Mouse (Mus musculus): ENCODE data around the gene Rnf115. TPM values are rescaled to one million over a fixed set of nuclear protein-coding genes. Genes with fewer than 3 reads are reported as not detected.
"Not testable (repeated sequence)": the region's sequence is repeated elsewhere in the genome, so short reads cannot be mapped to it uniquely, and the experiment has no call there.

Gene Rnf115
- polyA plus RNA-seq, 1 experiment from 2014 or later: 37.9 TPM

DNA sequence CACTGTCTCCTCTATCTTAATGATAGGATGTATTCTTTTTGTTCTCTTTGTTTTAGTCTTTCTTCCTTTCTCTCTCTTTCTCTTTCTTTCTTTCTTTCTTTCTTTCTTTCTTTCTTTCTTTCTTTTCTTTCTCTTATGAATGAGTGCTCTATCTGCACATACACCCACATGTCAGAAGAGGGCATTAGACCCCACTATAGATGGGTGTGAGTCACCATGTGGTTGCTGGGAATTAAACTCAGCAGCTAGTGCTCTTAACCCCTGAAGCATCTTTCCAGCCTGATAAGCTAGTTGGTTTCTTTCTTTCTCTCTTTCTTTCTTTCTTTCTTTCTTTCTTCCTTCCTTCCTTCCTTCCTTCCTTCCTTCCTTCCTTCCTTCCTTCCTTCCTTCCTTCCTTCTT is 12.8 kb downstream of the Rnf115 start:
- not testable (repeated sequence) for H3K27me3 ChIP-seq; ATAC-seq (ENCODE audit: insufficient number of reproducible peaks, low FRiP score, low TSS enrichment, low read depth); H3K4me2 ChIP-seq; H3K9ac ChIP-seq; H3K36me3 ChIP-seq; H3K4me3 ChIP-seq; H3K9me3 ChIP-seq; H3K27ac ChIP-seq; H3K4me1 ChIP-seq

DNA sequence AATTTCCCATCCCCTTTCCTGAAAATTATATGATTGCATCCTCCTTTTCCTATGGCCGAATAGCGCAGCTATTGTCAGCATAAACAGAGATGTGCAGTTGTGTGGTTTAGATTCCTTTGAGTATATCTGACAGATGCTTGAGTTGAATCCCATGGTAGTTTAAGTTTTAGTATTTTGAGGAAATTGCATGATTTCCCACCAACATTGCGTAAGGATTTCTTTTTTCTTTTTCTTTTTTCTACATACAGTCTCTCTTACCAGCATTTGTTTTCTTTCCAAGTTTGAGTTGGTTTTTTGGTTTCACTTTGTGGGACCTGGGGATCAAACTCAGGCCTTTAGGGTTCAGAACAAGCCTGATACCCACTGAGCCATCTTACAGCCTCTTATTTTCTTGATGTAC is 16.9 kb downstream of the Rnf115 start:
- no peak for ATAC-seq (ENCODE audit: insufficient number of reproducible peaks, low FRiP score, low TSS enrichment, low read depth)
- no peak overlapping the region for H3K9ac ChIP-seq
- WGBS: 94% methylated on average over 3 of the region's 3 CpGs

DNA sequence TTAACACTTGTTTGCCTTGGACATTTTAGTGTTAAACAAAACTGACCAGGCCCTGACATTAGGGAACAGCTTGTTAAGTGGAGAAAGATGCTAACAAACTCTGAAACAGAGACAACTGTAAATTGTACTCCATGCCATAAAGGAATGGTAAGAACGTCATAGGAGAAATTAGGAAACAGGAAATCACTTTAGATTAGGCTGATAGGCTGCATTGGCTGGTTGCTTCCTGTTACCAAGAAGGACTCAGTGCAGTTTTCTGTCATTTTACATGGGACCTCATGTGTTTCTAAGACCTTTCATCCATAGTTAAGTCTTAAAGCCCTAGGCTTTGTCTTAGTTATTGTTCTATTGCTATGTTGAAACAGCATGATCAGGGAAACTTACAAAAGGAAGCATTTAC is 19.4 kb downstream of the Rnf115 start:
- no peaks in the 10 kb centered on the region for H3K9me3 ChIP-seq
- H3K4me2 ChIP-seq: no peak overlapping the region
- no peaks in the 10 kb centered on the region for H3K36me3 ChIP-seq
- no peak for ATAC-seq (ENCODE audit: insufficient number of reproducible peaks, low FRiP score, low TSS enrichment, low read depth)
- 51% methylated on average over 1 of the region's 1 CpGs for WGBS
- H3K27ac ChIP-seq: no peak overlapping the region
- H3K4me1 ChIP-seq: no peaks in the 10 kb centered on the region
- H3K27me3 ChIP-seq: no peaks in the 10 kb centered on the region
- H3K4me3 ChIP-seq: no peak overlapping the region
- H3K9ac ChIP-seq: no peak overlapping the region

More for the DNA sequence above, 16.9 kb downstream of the Rnf115 start:
- Histone ChIP-seq H3K4me2 (no peak overlapping the region), H3K27me3 (no peaks in the 10 kb centered on the region), H3K4me1 (no peaks in the 10 kb centered on the region), H3K9me3 (no peaks in the 10 kb centered on the region), H3K36me3 (no peaks in the 10 kb centered on the region), H3K27ac (no peak overlapping the region), H3K4me3 (no peak overlapping the region)

DNA sequence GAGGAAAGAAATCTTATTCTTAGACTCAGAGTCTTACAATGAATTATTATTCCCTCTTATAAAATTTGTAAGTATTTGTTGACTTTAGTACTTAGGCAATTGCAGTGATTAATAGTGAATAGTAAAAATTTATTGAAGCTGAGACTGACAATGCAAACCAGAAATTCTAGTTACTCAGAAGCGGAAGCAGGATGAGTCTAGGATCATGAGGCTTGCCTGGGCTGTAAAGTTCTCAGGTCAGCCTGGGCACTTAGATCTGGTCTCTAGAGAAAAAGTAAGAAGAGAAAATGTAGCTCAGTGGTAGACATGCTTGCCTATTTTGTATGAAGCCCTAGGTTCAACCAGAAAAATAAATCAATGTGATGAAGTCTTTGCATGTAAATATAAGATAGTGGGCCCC is 28.5 kb downstream of the Rnf115 start:
- no peaks in the 10 kb centered on the region for H3K27me3 ChIP-seq
- H3K4me2 ChIP-seq: no peak overlapping the region
- H3K9ac ChIP-seq: no peak overlapping the region
- ATAC-seq (ENCODE audit: insufficient number of reproducible peaks, low FRiP score, low TSS enrichment, low read depth): no peak
- WGBS: 80% methylated on average over 1 of the region's 1 CpGs
- peaks cover 8% of the 10 kb centered on the region; the same call in 1 of the 2 replicates for H3K36me3 ChIP-seq
- H3K9me3 ChIP-seq: no peaks in the 10 kb centered on the region
- no peak overlapping the region for H3K4me3 ChIP-seq
- no peak overlapping the region for H3K27ac ChIP-seq
- H3K4me1 ChIP-seq: no peaks in the 10 kb centered on the region

DNA sequence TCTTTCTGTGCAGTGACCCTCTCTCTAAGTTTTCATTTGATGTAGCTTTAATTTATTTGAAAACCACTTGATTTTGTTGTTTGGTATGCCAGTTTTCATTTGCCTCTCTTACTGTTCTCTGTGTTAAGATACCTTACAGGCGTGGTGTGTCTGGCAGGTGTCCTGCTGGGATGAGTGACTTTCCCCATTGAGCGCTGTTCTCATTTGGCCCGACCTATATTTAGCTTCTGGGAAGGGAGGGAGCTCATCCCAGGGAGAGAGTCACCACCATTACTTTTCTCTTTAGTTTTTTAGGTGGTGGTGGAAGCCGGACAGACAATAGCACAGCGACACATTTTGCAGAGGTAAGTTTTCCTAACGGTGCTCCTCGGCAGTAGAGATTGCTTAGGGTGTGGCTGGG is 30.2 kb downstream of the Rnf115 start:
- Histone ChIP-seq H3K27me3 (no peaks in the 10 kb centered on the region), H3K9ac (no peak overlapping the region), H3K4me3 (no peak overlapping the region), H3K4me1 (no peaks in the 10 kb centered on the region), H3K36me3 (peaks cover 8% of the 10 kb centered on the region; the same call in 1 of the 2 replicates), H3K4me2 (no peak overlapping the region), H3K27ac (no peak overlapping the region), H3K9me3 (no peaks in the 10 kb centered on the region)
- 75% methylated on average over 7 of the region's 7 CpGs for WGBS
- no peak for ATAC-seq (ENCODE audit: insufficient number of reproducible peaks, low FRiP score, low TSS enrichment, low read depth)

DNA sequence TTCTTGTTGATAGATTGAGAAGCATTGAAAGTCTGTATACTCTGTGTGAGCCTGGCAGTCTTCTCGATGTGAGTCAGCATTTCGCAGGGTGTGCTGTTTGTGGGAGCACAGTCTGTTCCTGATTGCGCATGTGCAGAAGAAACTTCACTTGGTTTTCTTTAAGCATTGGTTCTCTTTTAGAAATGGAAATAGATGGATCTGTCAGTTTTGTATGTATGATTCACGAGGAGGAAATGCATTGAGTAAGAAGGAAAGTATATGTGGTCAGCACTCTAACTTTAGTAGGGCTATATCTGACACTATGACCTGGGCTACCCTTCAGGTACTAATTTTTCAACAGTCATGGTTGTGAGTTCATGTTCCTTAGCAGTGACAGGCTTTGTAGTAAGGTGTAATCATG is 32.2 kb downstream of the Rnf115 start:
- no peak overlapping the region for H3K27ac ChIP-seq
- no peak overlapping the region for H3K4me2 ChIP-seq

DNA sequence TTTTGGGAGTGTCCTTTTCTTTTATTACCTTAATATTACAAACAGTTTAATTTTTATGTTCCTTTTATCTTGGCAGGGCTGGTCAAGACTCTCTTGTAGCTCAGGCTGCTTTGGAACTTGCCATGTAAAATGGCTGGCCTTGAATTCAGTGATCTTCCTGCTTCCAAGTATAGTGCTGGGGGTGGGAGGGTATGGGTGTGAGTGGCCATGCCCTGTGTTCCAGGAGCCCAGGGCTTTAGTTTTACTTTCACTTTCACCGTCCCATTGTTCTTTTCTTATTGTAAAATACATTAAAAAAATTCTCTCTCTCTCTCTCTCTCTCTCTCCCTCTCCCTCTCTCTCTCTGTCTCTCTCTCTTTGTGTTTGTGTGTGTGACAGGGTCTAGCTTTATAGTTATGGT is 37.1 kb downstream of the Rnf115 start:
- Histone ChIP-seq H3K9me3 (no peaks in the 10 kb centered on the region), H3K36me3 (0 out of 2 replicates have a peak, but pooled peaks cover 4% of the 10 kb centered on the region), H3K27me3 (no peaks in the 10 kb centered on the region), H3K9ac (no peak overlapping the region), H3K4me2 (no peak overlapping the region), H3K27ac (no peak overlapping the region), H3K4me1 (no peaks in the 10 kb centered on the region), H3K4me3 (no peak overlapping the region)
- no peak for ATAC-seq (ENCODE audit: insufficient number of reproducible peaks, low FRiP score, low TSS enrichment, low read depth)
- 91% methylated on average over 1 of the region's 1 CpGs for WGBS

More for the DNA sequence above, 32.2 kb downstream of the Rnf115 start:
- Histone ChIP-seq H3K9ac (no peak overlapping the region), H3K4me3 (no peak overlapping the region), H3K36me3 (peaks cover 8% of the 10 kb centered on the region; the same call in 1 of the 2 replicates), H3K4me1 (no peaks in the 10 kb centered on the region), H3K27me3 (no peaks in the 10 kb centered on the region), H3K9me3 (no peaks in the 10 kb centered on the region)
- ATAC-seq (ENCODE audit: insufficient number of reproducible peaks, low FRiP score, low TSS enrichment, low read depth): no peak
- 91% methylated on average over 4 of the region's 4 CpGs for WGBS

DNA sequence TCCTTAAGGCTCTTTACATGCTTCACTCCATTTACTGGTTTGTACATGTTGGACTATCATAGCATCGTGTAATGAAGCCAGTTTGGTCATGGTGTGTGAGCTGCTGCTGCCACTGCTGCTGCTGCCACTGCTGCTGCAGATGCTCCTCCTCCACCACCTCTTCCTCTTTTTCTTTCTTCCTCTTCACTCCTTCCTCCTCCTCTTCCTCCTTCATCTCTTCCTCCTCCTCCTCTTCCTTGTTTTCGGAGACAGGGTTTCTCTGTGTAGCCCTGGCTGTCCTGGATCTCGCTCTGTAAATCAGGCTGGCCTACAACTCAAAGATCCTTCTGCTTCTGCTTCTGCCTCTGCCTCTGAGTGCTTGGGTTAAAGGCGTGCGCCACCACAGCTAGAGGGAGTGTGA is 42.5 kb downstream of the Rnf115 start:
- Histone ChIP-seq H3K4me1 (no peaks in the 10 kb centered on the region), H3K4me3 (no peak overlapping the region), H3K9me3 (no peaks in the 10 kb centered on the region), H3K36me3 (0 out of 2 replicates have a peak, but pooled peaks cover 4% of the 10 kb centered on the region), H3K4me2 (no peak overlapping the region), H3K9ac (no peak overlapping the region), H3K27me3 (no peaks in the 10 kb centered on the region), H3K27ac (no peak overlapping the region)
- WGBS: 87% methylated on average over 5 of the region's 5 CpGs
- no peak for ATAC-seq (ENCODE audit: insufficient number of reproducible peaks, low FRiP score, low TSS enrichment, low read depth)

DNA sequence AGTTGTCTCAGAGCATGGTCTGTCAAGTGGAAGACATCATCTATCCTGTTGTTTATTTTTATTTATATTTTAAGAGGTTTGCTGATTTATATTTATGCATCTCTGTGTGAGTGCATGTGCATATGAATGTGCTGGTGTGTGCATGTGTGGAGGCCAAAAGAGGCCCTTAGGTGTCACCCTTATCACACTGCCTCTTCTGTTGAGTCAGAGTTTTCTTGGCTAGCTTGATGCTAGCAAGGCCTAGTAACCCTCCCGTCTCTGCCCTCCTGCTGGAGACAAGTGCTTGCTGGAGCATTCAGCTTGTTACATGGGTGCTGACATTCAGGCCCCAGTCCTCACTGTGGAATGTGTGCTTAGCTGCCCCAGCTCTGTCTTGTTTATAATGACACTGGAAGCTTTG is 45.5 kb downstream of the Rnf115 start:
- WGBS: 71% methylated on average over 1 of the region's 1 CpGs
- no peak overlapping the region for H3K4me2 ChIP-seq
- ATAC-seq (ENCODE audit: insufficient number of reproducible peaks, low FRiP score, low TSS enrichment, low read depth): no peak
- H3K36me3 ChIP-seq: peaks cover 3% of the 10 kb centered on the region; the same call in 1 of the 2 replicates
- no peak overlapping the region for H3K27ac ChIP-seq
- no peaks in the 10 kb centered on the region for H3K27me3 ChIP-seq
- no peak overlapping the region for H3K9ac ChIP-seq
- H3K4me1 ChIP-seq: no peaks in the 10 kb centered on the region
- H3K4me3 ChIP-seq: no peak overlapping the region
- H3K9me3 ChIP-seq: no peaks in the 10 kb centered on the region

DNA sequence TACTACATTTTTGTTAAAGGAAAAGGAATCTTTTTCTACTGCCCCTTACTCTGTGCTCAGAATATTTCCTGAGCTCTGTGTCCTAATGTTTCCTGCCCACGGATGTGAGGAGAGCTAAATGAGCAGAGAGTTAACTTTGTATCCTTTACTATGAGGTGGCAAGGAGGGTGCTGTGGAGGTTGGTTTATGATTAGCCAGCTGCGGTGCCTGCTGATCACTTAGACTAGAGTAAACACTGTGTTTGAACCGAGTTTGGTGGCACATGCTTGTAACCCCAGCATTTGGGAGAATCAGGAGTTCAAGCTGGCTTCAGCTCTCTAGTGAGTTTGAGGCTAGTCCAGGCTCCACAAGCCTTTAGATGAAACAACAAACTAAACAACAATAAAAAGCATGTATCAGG is 49.7 kb downstream of the Rnf115 start:
- H3K9ac ChIP-seq: no peak overlapping the region
- no peak overlapping the region for H3K27ac ChIP-seq
- no peak overlapping the region for H3K4me3 ChIP-seq
- H3K4me1 ChIP-seq: no peaks in the 10 kb centered on the region
- no peak overlapping the region for H3K4me2 ChIP-seq
- no peak for ATAC-seq (ENCODE audit: insufficient number of reproducible peaks, low FRiP score, low TSS enrichment, low read depth)
- WGBS: 67% methylated on average over 3 of the region's 3 CpGs
- no peaks in the 10 kb centered on the region for H3K27me3 ChIP-seq
- H3K9me3 ChIP-seq: no peaks in the 10 kb centered on the region
- H3K36me3 ChIP-seq: peaks cover 3% of the 10 kb centered on the region; the same call in 1 of the 2 replicates

DNA sequence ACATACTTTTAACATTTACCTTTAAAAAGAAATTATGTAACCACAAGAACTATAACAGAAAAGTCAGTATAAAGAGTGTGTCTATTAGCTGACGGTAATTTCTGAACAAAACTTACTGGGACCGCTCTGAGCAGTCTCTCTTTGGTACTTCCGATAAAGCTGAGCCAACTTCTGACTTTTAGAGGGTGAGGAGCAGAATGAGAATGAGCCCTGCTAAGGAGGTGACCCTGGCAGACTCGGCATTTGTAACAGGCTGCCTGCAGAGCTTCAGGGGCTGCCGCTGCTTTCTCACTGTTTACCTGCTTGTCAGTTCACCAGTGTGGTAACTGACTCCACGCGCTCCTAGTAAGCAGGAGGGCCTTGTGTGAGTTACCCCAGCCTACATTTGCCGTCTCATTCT is 54.8 kb downstream of the Rnf115 start:
- Histone ChIP-seq H3K4me3 (no peak overlapping the region), H3K4me1 (no peaks in the 10 kb centered on the region), H3K9ac (no peak overlapping the region), H3K9me3 (no peaks in the 10 kb centered on the region), H3K4me2 (no peak overlapping the region), H3K36me3 (peaks cover 25% of the 10 kb centered on the region), H3K27me3 (no peaks in the 10 kb centered on the region), H3K27ac (no peak overlapping the region)
- no peak for ATAC-seq (ENCODE audit: insufficient number of reproducible peaks, low FRiP score, low TSS enrichment, low read depth)
- 76% methylated on average over 8 of the region's 8 CpGs for WGBS

DNA sequence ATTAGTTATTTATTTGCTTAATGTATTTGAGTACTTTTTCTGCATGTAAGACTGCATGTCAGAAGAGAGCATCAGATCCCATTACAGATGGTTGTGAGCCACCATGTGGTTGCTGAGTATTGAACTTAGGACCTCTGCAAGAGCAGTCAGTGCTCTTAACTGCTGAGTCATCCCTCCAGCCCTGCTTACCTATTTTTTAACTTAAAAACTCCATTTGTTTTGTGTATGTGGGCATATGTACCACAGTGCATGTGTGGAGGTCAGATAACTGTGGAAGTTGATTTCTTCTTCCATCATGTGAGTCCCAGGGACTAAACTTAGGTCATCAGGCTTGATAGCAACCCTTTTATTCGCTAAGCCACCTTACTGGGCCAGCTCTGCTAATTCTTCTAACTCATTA is 60.3 kb downstream of the Rnf115 start:
- Histone ChIP-seq H3K9ac (no peak overlapping the region), H3K4me3 (no peak overlapping the region), H3K9me3 (no peaks in the 10 kb centered on the region), H3K27ac (no peak overlapping the region), H3K36me3 (peaks cover 41% of the 10 kb centered on the region), H3K4me1 (no peaks in the 10 kb centered on the region), H3K4me2 (no peak overlapping the region), H3K27me3 (no peaks in the 10 kb centered on the region)
- ATAC-seq (ENCODE audit: insufficient number of reproducible peaks, low FRiP score, low TSS enrichment, low read depth): no peak
- WGBS: 94% methylated on average over 1 of the region's 1 CpGs

DNA sequence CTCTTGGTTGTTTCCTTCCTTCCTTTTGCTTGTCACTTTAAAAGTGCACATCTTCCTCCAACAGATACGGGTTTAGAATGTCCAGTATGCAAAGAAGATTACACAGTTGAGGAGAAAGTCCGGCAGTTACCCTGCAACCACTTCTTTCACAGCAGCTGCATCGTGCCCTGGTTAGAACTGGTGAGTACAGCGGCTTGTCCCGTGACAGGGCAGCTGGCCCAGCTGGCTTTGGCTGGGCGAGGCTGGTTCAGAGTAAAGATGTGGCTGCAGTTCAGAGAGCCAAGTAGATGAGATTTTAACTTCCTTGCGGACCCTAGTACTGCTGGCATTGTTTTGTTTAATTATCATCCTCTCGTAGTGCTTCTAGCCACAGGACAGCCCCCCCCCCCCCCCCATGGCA is 61.0 kb downstream of the Rnf115 start:
- no peak overlapping the region for H3K4me3 ChIP-seq
- 85% methylated on average over 8 of the region's 8 CpGs for WGBS
- peaks cover 41% of the 10 kb centered on the region for H3K36me3 ChIP-seq
- no peak overlapping the region for H3K27ac ChIP-seq
- H3K9me3 ChIP-seq: no peaks in the 10 kb centered on the region
- no peak for ATAC-seq (ENCODE audit: insufficient number of reproducible peaks, low FRiP score, low TSS enrichment, low read depth)
- no peak overlapping the region for H3K4me2 ChIP-seq
- H3K27me3 ChIP-seq: no peaks in the 10 kb centered on the region
- no peak overlapping the region for H3K9ac ChIP-seq
- H3K4me1 ChIP-seq: no peaks in the 10 kb centered on the region

All from limb, embryonic 15.5 days (tissue).